Mouse (Mus musculus) midbrain, postnatal 0 days (tissue): ENCODE data around the gene Slc11a2. TPM values are rescaled to one million over a fixed set of nuclear protein-coding genes. Genes with fewer than 3 reads are reported as not detected.
A peak's percentile ranks its signal among the peaks of the same experiment; 100 is the strongest.
"Not testable (repeated sequence)": the region's sequence is repeated elsewhere in the genome, so short reads cannot be mapped to it uniquely, and the experiment has no call there.

Experiments
- ATAC-seq: fragments of 200-750 bp; cut with Nextera tagmentation; 2 replicates; pipeline ENCODE4 v1.8.0; 2017; ENCODE audit warnings: moderate number of reproducible peaks, mild to moderate bottlenecking, moderate TSS enrichment, moderate library complexity; ENCODE audit not compliant: low FRiP score
- DNase-seq: peaks from one replicate; pipeline ENCODE4 v3.0.0-alpha.2; 2015; ENCODE audit warnings: low spot score
- H3K27ac ChIP-seq: fragments of 300-500 bp; sonication (generic); 2 replicates; pipeline ENCODE4 v1.5.1; 2014; ENCODE audit warnings: low read depth, mild to moderate bottlenecking, low read length, mixed read lengths
- H3K27me3 ChIP-seq: fragments of 300-500 bp; sonication (generic); 2 replicates; pipeline ENCODE4 v1.6.1; 2014; ENCODE audit warnings: low read length, control low read depth, mixed read lengths; ENCODE audit not compliant: insufficient read depth
- H3K36me3 ChIP-seq: fragments of 300-500 bp; sonication (generic); 2 replicates; pipeline ENCODE4 v1.6.1; 2014; ENCODE audit warnings: low read length, control low read depth, mixed read lengths; ENCODE audit not compliant: insufficient read depth
- H3K4me1 ChIP-seq: fragments of 300-500 bp; sonication (generic); 2 replicates; pipeline ENCODE4 v1.6.1; 2014; ENCODE audit warnings: mild to moderate bottlenecking, control low read depth, antibody characterized with exemption, low read length, mixed read lengths; ENCODE audit not compliant: insufficient read depth
- H3K4me2 ChIP-seq: fragments of 300-500 bp; sonication (generic); 2 replicates; pipeline ENCODE4 v1.6.1; 2014; ENCODE audit warnings: low read depth, mild to moderate bottlenecking, low read length, mixed read lengths; ENCODE audit not compliant: poor library complexity, severe bottlenecking
- H3K4me3 ChIP-seq: fragments of 300-500 bp; sonication (generic); 2 replicates; pipeline ENCODE4 v1.5.1; 2014; ENCODE audit warnings: low read depth, mild to moderate bottlenecking, low read length, moderate library complexity
- H3K9ac ChIP-seq: fragments of 300-500 bp; sonication (generic); replicated peaks from 2 replicates; pipeline ENCODE4 v1.6.1; 2014; ENCODE audit warnings: mild to moderate bottlenecking, low read length, moderate library complexity, mixed read lengths; ENCODE audit not compliant: poor library complexity, severe bottlenecking
- H3K9me3 ChIP-seq: fragments of 300-500 bp; sonication (generic); 2 replicates; pipeline ENCODE4 v1.6.1; 2016; ENCODE audit warnings: low read length, control low read depth
- CTCF ChIP-seq: IDR thresholded peaks from 2 replicates; pipeline ENCODE4 v1.5.1; 2016; ENCODE audit warnings: antibody characterized with exemption, mild to moderate bottlenecking
- WGBS: fragments of 180-500 bp; shearing (Covaris S2); extraction: QIAGEN DNeasy Blood & Tissue Kit; methylation state at CpG from one replicate; pipeline ENCODE4 v1.1.7; 2014; 5-methylcytosine and 5-hydroxymethylcytosine counted together
- polyA plus RNA-seq: library from polyadenylated mRNA; unstranded; fragments of >200 nt; fragmentation: Nextera tagmentation; extraction: Ambion mirVana; gene quantifications from 2 replicates; pipeline ENCODE4 v1.2.1, GENCODE M21; 2015
- total RNA-seq: library from RNA; depleted of rRNA; stranded (reverse); fragments of >200 nt; gene quantifications from 2 replicates; pipeline ENCODE4 v1.2.3, GENCODE M21; 2014

The Slc11a2 gene
- total and polyA plus RNA-seq, 2 experiments from 2014 or later: 23.6 to 34.4 TPM

DNA sequence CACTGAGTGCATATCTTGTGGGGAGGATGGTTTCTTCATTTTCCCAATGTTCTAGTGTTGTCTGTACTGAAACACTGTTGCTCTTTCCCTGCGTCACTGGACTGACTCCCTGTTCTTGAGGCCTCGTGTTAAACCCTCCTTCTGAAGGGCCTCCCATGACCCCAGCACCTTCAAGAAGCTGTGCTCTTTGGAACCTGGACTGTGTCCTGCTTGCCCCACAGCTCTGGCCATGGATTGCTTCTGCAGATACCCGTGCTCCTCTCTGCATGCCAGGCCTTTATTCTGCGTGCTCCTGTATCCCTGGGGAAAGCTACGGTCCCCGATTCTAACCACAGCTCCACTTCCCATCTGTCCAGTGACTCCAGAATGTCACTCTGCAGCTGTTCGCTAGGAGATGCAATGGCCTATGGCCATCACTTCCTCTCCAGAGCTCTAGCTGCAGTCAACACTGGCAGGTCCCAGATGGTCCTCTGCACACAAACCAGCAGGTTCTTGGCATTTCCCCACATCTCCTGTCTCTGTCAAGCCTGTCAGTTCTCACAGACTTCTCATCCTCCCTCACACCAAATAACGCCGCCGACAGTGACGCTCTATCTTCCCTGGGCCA lies 5.2 kb upstream of the Slc11a2 start:
- no peaks in the 10 kb centered on the region for H3K9me3 ChIP-seq
- peaks cover 5% of the 10 kb centered on the region for H3K27me3 ChIP-seq
- H3K4me3 ChIP-seq: no peak overlapping the region
- H3K4me1 ChIP-seq: no peaks in the 10 kb centered on the region
- WGBS: 78% methylated on average over 11 of the region's 11 CpGs
- DNase-seq (peak; percentile 89), ATAC-seq (no peak)
- no peaks in the 10 kb centered on the region for H3K36me3 ChIP-seq
- H3K9ac ChIP-seq: no peak overlapping the region
- no peak overlapping the region for H3K4me2 ChIP-seq
- H3K27ac ChIP-seq: no peak overlapping the region
- no peak for TF ChIP-seq CTCF

DNA sequence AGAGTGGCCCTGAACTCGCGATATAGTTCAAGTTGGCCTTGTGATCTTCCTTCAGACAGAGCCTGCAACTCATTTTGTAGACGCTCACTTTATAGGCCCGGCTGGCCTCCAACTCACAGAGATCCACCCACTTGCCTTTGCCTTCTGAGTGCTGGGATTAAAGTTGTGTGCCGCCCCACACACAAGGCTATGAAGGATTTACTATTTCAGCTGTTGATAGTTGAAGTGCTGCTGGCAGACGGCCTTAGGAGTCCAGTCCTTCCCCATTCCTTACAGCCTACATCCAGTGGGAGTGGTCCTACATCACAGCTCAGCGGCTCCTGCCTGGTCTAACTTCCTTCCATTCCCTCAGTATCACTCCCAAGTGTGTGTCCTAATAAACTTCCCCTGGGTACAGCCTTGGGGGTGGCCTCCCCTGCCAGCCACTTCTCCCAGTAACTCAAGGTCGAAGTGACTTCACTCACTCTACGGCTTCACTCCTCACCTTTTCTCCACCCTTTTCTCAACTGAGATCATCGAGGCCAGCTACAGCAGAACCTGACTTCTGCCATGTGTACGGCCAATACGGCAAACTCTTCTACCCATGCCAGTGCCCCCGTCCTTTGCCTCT lies 3.5 kb upstream of the Slc11a2 start:
- no peak overlapping the region for H3K9ac ChIP-seq
- DNase-seq (no peak), ATAC-seq (no peak)
- H3K27me3 ChIP-seq: peaks cover 15% of the 10 kb centered on the region
- no peak for TF ChIP-seq CTCF
- H3K9me3 ChIP-seq: no peaks in the 10 kb centered on the region
- no peak overlapping the region for H3K4me2 ChIP-seq
- no peak overlapping the region for H3K27ac ChIP-seq
- WGBS: 87% methylated on average over 13 of the region's 13 CpGs
- H3K36me3 ChIP-seq: no peaks in the 10 kb centered on the region
- no peak overlapping the region for H3K4me3 ChIP-seq
- no peaks in the 10 kb centered on the region for H3K4me1 ChIP-seq

DNA sequence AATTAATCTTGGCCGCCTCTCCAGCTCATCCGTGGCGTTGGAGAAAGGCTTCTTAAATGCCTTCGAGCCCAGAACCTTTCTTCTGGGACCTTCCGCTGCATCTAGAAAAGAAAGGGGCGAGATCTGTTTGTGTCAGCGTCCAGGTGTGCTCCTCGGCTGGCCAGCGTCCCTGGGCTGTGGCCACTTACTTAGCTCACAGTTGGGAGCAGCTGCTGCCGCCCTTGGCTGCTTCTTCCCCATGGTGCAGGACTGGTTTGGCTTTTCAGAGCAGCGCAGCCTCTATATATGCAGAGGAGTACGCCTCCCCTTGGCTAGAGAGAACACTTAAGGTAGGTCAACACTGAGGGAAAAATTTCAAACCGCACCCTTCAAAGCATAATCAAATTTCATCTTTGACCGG lies 956 bp downstream of the Slc11a2 start:
- Histone ChIP-seq H3K4me3 (peak overlapping the region; percentile 85), H3K27ac (no peak overlapping the region), H3K27me3 (peaks cover 15% of the 10 kb centered on the region), H3K36me3 (no peaks in the 10 kb centered on the region), H3K4me1 (peaks cover 13% of the 10 kb centered on the region; the same call in 1 of the 2 replicates), H3K9me3 (no peaks in the 10 kb centered on the region), H3K4me2 (peak overlapping the region; percentile 91), H3K9ac (peak overlapping the region; percentile 48; the same call in 1 of the 2 replicates)
- peak; percentile 15; the same call in 1 of the 2 replicates for TF ChIP-seq CTCF
- no peak for ATAC-seq
- no peak for DNase-seq
- 2% methylated on average over 14 of the region's 14 CpGs for WGBS

DNA sequence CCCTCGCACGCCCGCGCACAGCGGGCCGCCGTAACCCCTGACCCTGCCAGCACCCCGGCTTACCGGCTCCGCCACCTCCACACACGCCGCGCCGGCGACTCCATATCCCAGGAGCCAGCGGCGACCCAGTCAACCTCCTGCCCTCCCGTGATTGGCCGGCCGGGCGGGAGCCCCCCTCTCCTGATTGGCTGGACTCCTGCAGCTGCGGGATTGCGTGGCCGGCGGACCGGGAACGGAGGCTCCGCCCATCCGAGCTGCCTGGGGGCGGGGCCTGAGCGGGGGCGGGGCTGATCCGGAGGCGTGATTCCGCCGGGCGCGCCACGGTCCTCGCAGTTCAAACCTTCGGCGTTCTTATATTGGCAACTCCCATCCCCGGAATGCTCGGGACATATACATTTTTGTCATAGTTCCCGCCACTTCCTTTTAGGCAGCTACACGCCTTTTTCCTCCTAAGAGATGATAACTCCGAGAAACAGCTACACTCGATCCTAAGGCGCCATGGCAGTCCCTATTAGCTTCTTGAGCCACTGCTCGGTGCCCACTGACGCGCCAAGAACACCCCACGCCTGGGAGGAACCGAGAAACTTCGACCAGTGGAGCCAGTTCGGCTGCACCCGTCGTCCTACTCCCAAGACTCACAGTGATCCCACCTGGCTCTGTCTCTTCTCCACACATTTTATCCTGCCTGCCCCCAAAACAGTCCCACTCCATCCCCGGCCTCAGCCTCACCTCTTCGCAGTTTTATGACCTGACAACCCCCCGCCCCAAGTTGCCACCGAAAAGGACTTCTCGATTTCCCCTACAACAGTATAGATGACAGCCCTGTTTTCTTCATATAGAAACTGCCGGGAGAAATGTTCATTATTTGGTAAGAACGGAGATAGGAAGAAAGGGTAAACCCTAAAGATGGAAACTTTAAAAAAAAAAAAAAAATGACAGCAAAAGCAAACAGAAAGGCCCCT lies 1.7 kb downstream of the Slc11a2 start:
- peaks cover 13% of the 10 kb centered on the region; the same call in 1 of the 2 replicates for H3K4me1 ChIP-seq
- H3K9me3 ChIP-seq: no peaks in the 10 kb centered on the region
- DNase-seq: peak; percentile 96
- WGBS: 1% methylated on average over 64 of the region's 65 CpGs
- no peaks in the 10 kb centered on the region for H3K36me3 ChIP-seq
- peak overlapping the region; percentile 85 for H3K4me3 ChIP-seq
- H3K9ac ChIP-seq: peak overlapping the region; percentile 85
- peak; percentile 97 for ATAC-seq
- H3K4me2 ChIP-seq: peak overlapping the region; percentile 91
- 0 out of 2 replicates have a peak overlapping the region, but pooled peaks have one; percentile 58 for H3K27ac ChIP-seq
- H3K27me3 ChIP-seq: peaks cover 15% of the 10 kb centered on the region
- TF ChIP-seq CTCF: no peak

DNA sequence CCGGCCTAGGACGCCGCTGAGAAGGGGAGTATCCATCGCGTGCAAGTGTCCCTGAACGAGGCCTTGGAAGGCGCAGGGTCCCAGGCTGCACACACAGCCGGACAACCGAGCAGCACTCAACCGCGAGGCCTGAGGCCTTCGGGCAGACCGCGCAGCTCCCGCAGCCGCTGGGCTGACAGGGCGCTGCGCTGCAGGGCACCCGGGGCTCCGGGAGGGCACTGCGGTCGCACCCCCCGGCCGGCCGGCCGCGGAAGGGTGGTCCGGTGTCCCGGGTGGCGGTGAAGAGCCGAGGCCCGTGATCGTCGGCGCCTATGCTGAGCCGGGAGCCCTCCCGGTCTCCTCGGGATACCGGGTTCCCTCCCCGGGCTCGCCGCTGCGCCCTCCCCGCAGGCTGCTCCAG lies 2.4 kb downstream of the Slc11a2 start:
- Histone ChIP-seq H3K9me3 (no peaks in the 10 kb centered on the region), H3K4me2 (peak overlapping the region; percentile 91), H3K27me3 (peaks cover 15% of the 10 kb centered on the region), H3K9ac (peak overlapping the region; percentile 85), H3K4me3 (peak overlapping the region; percentile 85), H3K36me3 (no peaks in the 10 kb centered on the region), H3K27ac (peak overlapping the region; percentile 58), H3K4me1 (peaks cover 13% of the 10 kb centered on the region; the same call in 1 of the 2 replicates)
- no peak for TF ChIP-seq CTCF
- DNase-seq (no peak), ATAC-seq (peak; percentile 68)
- WGBS: under 1% methylated on average over 36 of the region's 44 CpGs

DNA sequence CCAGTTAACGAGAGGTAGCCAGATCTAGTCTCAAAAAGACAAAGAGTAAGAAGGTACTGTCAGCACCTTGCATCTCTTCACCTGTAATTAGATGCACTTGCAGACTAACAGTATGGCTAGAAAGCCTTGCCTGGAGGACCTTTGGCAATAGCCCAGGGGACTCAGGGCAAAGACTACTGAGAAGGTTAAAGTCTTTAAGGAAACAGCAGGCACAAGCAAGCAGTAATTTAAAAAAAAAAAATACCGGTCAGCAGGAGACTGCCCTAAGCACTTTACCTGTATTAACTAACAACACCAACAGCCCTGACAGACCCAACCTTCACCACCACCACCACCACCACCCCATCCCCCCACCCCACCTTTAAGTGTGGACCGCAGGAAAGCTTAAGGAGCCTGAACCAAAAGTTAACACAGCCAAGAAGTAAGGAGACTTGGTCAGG lies 3.1 kb downstream of the Slc11a2 start, which contains the start of gene Gm5475:
Gene Gm5475 (plus strand): TSS at position 390 of the 440 bp plus-strand sequence.
- Histone ChIP-seq H3K27ac (peak within 1 kb of the TSS; percentile 58), H3K27me3 (peaks cover 15% of the 10 kb centered on the region), H3K4me1 (peaks cover 13% of the 10 kb centered on the region; the same call in 1 of the 2 replicates), H3K9ac (peak within 1 kb of the TSS; percentile 85), H3K4me2 (peak within 1 kb of the TSS; percentile 91), H3K4me3 (peak within 1 kb of the TSS; percentile 85)
- not testable (repeated sequence) for H3K9me3 ChIP-seq, H3K36me3 ChIP-seq, DNase-seq, ATAC-seq
- WGBS: 27% methylated on average over 3 of the region's 3 CpGs
